Mouse (Mus musculus): ENCODE data around the gene Ppp1r1b.

Ppp1r1b gene

DNA sequence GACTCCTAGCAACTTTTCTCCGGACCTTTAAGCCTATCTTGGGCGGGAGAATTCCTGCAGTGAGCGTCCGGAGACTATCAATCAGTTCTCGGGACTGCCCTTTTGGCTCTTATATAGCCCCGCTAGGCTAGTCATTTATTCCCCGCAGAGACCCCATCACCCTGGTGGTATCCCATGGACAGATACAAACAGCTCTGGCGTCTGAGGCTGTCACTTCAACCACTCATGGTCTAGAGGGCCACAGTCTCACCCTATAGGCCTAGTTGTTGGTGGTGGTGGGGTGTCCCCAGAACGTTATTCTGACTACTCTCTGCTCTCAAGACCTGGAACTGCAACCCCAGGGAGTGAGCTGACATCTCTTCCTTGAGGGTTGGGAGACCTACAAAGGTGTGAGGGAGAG, 1.1 kb downstream of the Ppp1r1b start:
- DNase-seq = no peak

DNA sequence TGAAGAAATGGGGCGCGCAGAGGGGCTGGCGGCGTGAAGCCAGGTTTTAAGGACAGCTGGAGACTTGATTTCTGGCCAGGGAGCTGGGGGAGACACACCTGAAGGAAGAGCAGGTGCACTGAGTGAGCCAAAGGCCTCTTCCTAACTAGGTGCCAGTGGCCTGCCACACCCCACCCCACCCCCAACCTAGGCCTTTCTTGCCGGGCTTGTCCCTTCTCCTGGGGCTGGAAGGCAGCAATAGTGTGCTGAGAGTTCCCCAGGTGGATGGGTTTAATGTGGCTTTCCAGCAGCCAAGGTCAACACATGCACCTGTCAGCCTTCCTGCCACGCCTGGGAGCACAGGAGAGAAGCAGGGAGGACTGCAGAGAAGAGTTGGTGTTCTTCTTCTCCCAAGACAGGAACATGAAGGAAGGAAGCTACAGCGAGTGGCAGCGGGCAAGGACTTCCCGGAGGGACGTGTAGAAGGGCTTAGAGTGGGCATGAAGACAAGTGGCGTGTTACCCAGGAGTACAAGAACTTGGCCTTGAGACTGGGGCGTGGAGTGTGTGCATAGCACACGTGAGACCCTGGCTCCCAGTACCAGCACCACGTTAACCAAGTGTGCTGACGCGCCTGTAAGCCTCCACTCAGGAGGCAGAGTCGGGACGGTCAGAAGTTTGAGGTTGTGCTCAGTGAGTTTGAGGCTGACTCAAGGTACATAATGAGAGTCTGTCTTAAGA, 4.2 kb downstream of the Ppp1r1b start:
- DNase-seq = no peak

DNA sequence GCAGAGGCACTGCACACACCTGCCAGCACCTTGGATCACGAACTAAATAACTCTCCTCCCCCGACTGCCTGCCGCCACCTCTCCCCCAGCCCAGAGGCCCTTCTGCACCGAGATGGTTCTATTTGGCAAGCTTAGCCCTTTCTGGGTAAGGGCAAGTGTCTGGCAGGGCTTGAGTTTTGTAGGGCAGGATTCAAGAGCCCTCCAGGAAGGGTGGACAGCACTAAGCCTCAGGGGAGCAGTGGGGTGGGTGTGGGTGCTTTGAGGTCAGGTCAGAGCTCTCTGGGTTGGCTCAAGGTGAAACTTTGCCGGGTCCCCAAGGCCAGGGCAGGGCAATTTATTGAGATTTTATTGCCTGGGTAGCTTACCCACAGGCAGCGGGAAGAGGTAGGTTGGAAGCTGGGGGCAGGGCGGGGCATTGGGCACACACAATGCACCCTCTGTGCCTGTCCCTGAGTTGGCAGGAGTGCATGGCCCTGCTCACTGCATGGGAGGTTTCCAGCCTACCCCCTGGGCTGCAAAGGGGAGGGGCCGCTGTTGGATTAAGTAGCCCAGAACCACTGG, 5.5 kb downstream of the Ppp1r1b start:
- peak in 1 of 2 experiments; percentile 38 for DNase-seq

- DNase-seq = no peak
These were observed 6.2 kb downstream of the Ppp1r1b start for GRCm38 (mm10) chr11:98354445-98354844.

GRCm38 (mm10) chr11:98355732-98356299, 7.6 kb downstream of the Ppp1r1b start:
- peak; percentile 56 to 70 for DNase-seq

DNA sequence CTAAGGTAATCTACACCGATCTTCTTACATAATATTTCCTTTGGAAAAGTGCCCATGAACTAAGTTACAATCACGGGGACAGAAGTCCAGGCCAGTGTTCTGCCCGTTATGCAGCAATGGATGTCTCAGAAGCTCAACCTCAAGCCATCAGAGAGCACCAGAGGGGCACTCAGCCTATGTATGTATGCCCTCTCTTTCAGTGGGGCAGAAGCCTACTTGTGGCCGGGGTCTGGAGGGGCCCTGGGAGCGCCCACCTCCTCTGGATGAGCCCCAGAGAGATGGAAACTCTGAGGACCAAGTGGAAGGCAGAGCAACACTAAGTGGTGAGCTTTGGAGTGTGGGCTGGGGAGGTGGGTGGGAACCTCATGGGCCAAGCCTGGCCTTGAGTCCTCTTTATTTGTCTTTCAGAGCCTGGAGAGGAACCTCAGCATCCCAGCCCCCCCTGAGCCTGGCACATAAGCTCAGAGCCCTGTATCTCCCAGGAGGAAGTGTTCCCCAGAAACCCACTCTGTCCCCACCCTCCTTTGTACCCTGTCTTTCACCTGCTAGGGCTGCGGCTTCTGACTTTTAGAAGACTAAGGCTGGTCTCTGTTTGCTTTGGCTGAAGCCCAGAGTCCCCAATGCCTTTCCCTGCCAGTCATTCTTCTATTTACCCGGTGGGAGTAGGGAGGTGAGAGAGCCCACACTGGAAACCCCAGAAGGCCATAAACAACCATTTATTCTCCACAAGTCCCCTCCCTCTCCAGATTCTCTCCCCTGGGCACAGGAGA, 8.6 kb downstream of the Ppp1r1b start:
- DNase-seq = no peak

DNA sequence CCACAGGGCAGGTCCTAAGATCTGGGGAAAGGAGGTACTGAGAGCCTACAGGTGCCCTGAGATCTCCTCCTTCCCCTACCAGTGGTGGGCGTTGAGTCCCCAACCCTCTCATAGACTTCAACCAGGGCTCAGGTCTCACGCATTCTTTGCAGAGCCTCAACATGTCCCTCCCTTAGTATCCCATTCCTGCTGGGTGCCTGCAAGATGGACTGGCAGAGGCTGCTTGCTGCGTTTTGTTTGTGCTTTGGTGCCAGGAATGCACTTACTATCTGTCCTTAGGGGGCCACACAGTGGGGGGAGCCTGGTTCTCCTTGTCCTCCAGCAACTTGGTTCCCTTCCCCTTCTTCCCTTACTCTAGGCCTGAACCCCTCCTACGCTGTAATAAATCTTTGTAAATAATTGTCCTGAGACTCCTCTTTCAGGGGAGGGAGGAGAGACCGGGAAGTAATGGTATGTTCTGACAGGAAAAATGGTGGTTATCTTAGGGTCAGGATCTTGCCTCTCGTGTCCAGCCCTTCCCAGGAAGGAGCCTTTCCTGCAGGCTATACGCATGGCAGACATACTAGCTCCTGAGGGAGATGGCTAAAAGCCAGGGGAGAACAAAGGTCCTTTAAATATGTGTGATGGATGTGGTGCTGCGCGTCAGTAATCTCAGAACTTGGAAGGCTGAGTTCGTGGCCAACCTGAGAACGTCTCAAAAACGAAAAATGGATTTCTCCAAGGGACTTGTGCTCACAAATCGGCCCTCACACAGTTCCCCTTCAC, 9.4 kb downstream of the Ppp1r1b start:
- peak in 1 of 2 experiments; percentile 50 for DNase-seq

DNA sequence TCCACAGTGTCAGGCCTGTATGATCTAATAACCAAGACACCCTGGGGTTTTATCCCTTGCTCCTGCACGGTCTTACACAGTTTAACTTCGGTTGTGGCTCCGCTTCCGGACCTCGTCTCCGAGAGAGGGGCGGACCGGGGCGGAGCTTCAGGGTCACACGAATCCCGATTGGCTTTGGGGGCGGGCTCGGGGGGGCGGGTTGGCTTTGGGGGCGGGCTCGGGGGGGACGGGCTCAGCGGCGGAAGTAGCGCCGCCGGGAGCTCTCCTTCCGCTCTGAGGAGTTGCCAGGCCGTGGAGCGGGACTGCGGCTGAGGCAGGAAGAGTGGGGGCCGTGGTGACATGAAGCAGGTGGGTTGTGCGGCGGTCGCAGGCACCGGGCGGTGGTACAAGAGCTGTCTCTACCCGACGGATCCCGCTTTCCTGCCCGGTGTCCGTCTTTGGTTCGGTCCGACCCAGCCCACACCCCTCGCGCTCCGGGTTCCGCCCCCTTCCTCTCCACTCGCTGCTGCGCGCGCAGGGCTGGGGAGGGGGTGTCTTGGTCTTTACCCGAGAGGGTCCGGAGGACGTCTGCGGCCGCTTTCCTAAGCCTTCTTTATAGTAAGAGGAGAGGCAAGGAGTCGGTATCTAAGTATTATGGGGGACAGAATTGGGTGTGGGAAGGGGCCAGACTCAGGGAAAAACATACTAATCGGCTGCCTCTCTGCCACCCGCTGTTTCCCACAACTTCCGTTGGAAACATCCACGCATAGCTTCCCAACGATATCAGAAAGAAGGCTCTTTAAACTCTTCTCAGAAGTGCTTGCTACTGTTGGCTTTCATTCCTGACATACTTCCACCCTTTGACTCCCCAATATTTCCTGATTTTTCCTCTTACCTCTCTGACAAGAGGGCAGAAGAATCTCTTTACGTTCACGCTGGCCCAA, 10.2 kb downstream of the Ppp1r1b start, which contains the start of gene Stard3:
TSS of gene Stard3 (plus strand) at position 208 of the 923 bp plus-strand sequence.
- DNase-seq = peak; percentile 95 to 97

- no peak for DNase-seq
These were observed 12.8 kb downstream of the Ppp1r1b start for GRCm38 (mm10) chr11:98360866-98361521.

DNA sequence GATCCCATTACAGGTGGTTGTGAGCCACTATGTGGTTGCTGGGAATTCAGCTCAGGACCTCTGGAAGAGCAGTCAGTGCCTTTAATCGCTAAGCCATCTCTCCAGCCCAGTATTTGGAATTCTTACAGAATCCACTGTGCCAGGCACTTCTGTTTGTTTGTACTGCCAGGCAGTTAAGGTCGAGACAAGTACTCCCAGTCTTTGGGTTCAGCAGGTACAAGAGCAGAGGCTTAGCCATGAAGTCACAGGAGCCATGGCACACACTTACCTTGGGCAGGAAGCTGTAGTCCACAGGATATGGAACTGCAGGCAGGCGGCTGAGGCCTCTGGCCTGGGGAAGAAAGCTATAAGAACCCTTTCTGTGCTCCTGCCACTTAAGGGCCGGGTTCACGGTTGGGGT, 15.6 kb downstream of the Ppp1r1b start:
- no peak for DNase-seq

DNA sequence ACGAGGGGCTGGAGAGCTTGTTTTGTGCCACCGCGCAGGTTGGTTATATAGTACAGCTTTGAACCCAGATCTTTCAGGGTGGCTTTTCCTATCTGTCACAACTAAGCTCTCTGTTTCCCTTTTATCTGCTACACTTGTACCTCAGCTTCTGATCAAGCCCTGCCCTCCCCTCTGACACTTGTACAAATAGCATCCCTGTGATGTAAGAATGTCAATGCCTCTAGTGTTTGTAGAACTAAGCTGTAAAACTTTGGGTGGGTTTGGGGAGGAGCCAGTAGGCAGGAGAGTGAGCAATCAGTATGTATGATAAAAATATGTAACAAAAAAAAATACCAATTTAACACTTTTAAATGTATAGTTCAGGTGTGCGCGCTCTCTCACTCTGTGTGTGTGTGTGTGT, 16.2 kb downstream of the Ppp1r1b start:
- DNase-seq = no peak

DNA sequence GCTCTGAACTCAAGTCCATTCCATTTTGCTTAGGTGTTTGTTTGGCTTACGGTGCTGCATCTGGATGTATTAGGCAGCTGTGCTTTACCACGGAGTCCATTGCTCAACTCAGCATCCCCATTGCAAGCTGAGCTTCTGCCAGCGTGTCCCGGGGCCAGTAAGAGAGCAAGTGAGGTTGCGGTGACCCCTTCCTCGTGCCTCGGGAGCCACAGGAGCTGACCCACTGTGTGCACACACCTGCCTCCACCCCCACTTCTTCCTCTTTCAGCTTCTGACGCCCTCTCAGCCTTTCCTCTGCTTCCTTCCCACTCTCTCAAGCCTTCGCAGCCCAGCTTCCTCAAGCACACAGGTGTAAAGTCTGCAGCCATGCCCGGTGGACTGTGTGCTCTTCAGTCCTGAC, 18.1 kb downstream of the Ppp1r1b start:
- no peak for DNase-seq

DNA sequence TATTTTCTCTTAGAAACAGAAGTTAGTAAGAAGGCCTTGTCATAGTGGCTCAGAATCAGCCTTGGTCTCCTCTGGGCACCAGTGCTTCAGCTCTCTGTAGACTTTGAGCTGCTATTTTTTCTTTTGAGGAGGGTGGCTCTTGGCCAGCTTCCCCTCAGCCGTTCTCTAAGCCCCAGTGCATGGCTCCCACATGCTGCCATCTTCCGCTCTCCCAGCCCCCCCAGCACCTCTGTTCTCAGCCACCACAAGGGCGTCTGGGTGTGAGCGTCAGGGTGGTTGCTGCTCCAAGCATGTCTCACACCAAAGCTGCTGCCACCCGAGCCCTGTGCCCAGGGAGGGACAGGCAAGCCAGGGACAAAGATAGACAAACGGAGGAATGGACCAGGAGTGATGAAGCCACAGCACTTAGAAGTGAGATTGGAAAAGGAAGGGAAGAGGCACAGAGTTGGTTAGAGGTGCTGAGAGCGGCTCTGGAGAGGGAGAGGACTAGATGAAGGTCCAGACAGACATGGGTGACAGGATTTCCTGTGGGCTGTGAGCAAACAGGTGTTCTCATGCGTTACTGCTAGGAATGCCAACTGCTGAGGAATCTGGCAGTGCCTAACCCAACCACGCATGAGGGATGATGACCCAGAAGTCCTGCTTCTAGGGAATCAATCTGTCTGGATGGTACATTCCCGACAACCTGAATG, 19.1 kb downstream of the Ppp1r1b start:
- no peak for DNase-seq

DNA sequence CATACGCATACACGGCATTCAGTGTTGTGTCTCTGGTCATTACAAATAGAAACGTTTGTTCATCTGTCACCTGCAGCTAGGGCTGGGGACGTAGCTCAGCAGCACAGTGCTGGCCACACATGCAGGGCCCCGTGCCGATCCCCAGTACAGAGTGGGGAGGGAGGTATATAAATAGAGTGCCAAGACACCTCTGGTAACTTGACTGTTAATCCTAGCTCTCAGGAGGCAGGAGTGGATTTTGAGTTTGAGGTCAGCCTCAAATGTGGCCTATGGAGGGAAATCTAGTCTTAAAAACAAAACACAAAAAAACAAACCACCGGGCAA, 19.6 kb downstream of the Ppp1r1b start:
- no peak for DNase-seq

GRCm38 (mm10) chr11:98369337-98369736, 21.1 kb downstream of the Ppp1r1b start:
- no peak for DNase-seq

DNA sequence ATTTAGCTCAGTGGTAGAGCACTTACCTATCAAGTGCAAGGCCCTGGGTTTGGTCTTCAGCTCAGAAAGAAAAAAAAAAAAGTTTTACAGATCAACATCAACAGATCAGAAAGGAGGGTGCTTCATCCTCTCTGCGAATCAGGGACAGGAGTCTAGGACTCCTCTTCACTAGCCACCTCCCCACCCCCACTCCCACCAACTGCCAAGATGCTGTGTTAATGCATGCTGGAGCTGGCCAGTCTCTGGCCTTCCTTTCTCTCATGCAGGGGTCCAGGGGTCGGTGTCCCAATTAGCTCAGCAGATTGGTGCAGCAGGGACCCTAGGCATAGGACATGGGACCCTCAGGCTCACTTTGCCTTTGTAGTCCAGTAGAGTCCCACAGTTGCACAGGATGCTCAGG, 22.4 kb downstream of the Ppp1r1b start:
- DNase-seq = no peak

DNA sequence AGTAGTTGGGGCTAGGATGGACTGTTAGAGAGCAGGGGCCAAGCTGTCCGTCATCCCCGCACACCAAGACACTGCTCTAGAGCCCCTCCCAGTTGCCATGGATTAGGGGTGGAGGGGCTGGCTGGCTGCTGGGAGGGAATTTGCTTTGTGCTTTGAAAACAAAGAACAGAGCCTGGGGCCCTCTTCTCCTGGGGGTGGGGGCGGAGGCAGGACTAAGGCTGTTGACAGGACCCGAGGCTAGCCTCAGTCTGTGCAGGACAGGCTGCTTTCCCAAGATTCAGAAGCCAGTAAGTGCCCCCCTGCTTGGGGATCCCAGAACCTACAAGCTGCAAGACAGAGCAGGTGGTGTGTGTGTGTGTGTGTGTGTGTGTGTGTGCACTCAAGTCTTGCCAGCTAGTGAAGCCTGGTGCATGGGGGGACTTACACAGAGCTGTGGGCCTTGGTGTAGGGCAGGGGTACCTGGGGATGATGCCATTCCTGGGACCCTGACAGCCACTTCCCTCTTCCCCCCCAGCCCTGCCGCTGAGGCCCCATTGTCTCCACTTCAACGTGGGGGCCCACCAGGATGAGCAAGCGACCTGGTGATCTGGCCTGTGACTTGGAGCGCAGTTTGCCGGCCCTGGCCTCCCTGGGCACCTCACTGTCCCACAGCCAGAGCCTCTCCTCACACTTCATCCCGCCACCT, 23.5 kb downstream of the Ppp1r1b start:
- DNase-seq = no peak

GRCm38 (mm10) chr11:98372406-98372805, 24.2 kb downstream of the Ppp1r1b start:
- DNase-seq = peak; percentile 71 to 80

DNA sequence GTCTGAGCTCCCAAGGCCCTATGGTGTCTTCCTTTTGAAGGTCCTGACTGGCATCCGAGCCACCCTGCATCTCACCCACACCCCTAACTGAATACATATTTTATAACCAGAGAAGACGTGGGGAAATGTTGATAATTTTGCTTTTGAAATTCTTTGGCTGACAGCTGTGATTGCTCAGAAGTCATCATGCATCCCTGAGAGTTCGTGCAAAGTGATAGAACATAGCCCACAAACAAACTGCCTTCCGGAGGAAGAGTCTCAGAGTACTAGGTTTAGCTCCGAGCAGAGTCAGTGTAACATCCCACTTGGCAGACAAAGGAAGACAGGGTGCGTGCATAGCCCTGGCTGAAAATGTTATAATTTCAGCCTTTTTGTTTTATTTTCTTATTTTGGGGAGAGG, 25.0 kb downstream of the Ppp1r1b start:
- no peak for DNase-seq

DNA sequence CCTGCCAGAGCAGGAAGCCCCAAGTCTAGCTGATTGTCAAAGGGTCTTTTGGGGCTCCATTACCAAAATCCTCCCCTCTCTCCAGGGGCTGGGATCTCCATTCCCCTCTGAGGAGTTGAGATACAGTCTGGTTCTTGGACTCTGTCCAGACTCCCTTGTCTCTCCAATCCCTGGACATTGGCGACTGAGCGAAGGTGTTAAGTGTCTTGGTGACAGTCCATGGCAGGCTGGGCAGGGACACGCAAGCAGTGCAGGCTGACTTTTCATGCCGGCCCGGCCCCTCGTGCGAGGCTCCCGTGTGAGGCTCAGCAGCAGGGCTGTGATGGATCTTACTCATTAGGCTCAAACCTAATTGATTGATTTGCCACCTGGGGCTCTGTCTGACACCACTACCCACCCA, 26.1 kb downstream of the Ppp1r1b start:
- DNase-seq = no peak
